Mouse (Mus musculus) megakaryocyte progenitor cell, adult 5-6 weeks (primary cell): ENCODE data around the gene Vps26a. TPM values are rescaled to one million over a fixed set of nuclear protein-coding genes. Genes with fewer than 3 reads are reported as not detected.
"Not testable (repeated sequence)": the region's sequence is repeated elsewhere in the genome, so short reads cannot be mapped to it uniquely, and the experiment has no call there.

Experiments used
- ATAC-seq: replicated peaks from 2 replicates; pipeline ENCODE4 v1.8.0; 2016; ENCODE audit warnings: mild to moderate bottlenecking, moderate TSS enrichment, inconsistent platforms; ENCODE audit not compliant: poor library complexity
- total RNA-seq, 2 experiments: library from RNA; stranded (forward) in 1 of 2; stranded (reverse) in 1 of 2; fragments of 157-497, 149-512 nt in 1 of 2; fragments of 200-1000 nt in 1 of 2; gene quantifications; 2 replicates each; pipeline versions ENCODE4 v1.2.3 to v1.2.4; 2015 to 2017

Vps26a gene
- total RNA-seq, 2 experiments from 2014 or later, result 64.3 to 84.2 TPM

DNA sequence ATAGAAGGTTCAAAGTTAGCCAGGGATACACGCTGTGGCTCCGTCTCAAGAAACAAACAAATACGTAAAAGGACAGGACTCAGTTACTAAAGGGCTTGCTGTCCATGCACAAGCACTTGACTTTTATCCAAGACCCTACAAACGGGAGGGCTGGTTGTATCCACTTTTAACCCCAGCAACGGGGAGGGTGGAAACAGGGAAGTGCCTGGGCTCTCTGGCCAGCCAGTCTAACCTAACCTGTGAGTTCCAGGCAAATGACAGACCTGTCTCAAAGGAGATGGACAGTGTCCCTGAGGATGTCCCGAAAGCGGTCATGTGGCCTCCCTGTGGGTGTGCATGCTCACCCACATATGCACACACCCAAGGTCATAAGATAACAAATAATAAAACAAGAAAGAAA is 15.3 kb upstream of the Vps26a start:
- no peak for ATAC-seq

DNA sequence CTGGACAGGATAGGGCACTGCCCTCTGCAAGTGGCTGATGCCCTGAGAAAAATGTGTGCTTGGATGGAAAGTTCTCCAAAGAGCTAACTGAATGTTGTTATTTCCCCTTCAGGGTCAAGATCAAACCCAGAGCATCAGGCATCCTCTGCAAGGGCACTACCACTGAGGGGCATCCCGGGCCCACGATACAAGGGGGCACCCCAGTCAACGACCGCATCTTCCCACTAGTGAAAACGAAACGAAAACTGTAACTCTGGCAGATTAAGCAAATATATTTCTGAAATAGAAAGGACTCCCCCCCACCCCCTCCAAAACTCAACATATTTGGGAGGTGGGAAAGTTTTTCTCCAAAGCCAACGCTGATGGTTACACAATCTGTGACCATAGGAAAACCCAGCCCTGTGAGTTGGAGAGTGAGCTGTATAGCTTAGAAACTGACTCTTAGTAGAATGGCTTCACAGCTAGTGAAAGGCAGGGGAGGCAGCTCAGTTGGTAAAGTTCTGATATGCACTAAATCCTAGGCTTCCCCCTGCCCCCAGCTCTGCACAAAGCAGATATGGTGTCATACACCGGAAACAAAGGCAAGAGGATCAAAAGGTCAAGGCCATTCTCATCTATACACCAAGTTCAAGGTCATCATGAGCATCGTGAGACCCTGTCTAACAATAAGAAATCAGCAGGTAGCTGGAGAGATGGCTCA is 14.5 kb upstream of the Vps26a start:
- peak; percentile 5; the same call in 1 of the 2 replicates for ATAC-seq

DNA sequence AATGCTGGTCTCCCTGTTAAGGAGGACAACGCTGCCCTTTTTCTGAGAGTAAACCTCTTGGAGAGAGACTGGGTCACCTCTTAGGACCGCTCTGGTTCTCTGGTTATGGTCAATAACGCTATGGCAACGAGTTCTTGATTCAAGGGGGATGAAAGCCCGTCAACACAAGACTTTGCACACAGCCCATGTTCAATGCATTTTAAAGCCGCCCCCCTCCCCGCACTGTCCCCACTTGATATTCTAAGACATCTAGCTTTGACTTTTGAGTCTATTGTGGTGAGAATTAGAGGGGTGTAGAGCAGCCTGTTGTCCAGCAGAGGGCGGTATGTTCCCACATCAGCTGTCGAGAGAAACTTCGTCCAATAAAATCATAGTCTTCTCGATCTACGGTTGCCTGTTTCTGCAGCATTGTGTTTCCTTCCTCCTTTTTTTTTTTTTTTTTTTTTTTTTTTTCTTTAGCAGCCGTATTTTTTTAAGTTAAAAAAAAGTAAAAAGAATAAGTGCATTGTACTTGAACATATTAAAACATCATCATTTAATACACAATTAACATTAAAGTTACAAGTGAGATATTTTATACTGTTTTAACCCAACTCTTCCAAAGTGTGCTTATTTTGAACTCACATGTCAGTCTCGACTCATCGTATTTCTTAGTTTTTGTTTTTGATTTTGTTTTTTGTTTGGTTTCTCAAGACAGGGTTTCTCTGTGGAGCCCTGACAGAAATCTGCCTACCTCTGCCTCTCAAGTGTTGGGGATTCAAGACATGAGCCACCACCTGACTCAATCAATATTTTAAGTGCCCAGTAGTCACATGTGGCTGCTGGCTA is 13.7 kb upstream of the Vps26a start:
- ATAC-seq, result peak; percentile 77

DNA sequence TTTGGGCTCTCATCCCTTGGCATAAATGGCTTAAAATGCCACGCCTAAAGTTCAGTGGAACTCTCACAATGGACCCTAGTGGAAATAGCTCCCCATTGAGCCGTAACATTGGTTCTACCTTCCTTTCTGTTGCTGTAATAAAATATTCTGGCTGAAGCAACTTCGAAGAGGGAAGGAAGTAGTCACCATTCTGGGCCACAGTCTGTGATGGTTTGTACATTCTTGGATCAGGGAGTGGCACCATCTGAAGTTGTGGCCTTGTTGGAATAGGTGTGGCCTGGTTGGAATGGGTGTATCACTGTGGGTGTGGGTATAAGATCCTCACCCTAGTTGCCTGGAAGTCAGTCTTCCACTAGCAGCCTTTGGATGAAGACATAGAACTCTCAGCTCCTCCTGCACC is 5.1 kb upstream of the Vps26a start:
- not testable (repeated sequence) for ATAC-seq

DNA sequence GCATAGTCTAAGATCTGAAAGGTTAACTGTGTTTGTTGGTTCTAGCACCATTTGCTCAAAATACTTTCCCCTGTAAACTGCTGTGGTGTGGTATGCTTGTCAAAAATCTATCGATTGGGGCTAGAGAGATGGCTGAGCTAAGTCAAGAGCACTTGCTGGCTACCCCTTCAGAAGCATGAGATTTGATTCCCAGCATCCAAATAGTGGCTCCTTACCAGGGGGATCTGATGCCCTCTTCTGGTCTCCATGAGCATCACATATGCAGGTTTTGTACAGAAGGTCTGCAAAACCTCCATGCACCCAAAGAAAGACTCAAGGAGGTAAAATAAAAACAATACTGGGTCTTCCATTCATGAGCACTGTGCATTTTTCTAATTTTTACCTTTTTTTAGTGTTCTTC is 1.7 kb upstream of the Vps26a start:
- ATAC-seq, result peak; percentile 50

DNA sequence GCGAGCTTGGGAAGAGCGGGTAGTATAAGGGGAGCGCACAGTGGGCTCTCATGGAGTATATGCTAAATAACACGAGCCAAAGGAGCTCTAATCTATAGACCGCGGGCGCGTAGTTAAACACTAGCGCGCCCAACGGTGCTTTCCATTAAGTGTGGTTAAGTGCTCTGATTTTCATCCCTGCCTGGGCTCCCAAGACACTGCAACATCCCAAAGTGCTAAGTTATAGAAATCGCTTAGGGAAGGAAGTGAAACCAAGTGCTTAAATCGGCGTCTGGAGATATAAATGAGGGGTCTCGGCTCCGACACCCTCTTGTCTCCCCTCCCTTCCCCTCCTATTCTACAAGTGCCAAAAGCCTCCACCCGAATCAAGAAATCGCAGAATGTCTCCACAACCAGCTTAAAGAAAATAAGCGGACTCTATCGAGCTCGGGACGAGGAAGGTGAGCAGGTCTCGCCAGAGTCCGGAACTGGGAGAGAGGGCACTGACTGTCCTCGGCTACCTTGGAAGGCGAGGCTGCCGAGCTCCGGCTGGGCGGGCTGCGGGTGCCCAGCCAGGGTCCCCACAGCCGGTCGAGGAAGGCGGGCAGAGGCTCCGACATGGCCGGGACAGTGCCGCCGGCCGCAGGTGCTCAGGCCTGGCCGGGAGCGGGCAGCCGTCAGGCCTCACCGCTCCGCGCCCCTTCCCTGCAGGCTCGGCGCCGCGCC is 575 bp downstream of the Vps26a start:
- peak; percentile 17 for ATAC-seq

DNA sequence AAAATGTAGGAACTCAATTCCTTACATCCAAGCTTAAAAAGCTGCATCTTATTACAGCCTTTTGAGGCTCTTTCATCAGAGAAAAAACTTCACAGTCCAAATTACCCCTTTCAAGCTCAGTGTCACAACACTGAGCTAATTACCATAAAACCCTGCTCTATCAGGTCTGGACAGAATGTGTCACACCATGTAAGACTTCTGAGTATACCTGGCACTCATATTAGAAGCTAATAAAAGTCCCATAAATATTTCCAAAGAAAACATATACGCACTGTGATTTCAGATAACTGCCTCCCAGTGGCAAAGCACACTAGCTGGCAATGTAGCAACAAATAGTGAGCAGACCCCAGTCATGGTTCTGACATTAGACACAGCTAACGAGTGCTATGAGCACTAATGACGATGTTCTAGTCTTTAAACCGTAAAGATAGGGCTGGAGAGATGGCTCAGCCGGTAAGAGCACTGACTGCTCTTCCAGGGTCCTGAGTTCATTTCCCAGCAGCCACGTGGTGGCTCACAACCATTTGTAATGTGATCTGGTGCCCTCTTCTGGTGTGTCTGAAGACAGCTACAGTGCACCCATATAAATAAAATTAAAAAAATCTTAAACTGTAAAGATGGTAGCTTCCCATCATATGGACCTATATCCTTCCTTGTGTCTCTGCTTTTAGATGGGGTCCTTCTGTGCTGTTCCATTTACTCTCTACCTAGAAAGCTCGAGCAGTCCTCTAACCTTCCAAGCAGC is 5.3 kb downstream of the Vps26a start:
- no peak for ATAC-seq

DNA sequence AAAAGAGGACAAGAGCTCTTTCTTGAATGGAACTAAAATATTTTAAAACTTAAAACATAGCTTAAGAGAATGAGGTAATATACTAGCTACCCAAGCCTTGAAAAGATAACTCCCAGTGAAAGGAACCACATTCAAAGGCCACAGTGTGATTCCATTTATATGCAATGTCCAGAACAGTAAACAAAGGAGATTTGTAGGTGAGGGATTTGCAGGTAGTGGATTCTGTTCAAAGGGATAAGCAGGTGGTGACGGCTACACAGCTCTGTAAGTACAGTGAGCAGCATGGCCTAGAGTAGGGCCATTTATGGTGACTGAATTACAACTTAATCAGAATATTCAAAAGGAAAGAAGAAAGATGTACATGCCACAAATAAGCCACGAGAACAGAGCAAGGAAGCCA is 9.6 kb downstream of the Vps26a start:
- ATAC-seq, result no peak

DNA sequence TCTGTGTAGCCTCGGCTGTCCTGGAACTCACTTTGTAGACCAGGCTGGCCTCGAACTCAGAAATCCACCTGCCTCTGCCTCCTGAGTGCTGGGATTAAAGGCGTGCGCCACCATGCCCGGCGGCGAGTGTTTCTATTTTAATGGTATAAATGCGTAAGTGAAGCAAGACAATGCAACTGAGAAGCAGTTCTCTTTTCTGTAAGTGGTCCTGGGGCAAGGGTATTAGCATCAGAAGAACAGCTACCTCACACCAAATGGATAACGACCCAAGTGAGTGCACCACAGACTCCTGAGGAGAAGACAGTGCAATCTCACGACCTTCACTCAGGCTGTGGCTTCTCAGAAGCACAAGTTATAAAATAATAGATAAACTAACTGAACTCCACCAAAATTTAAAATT is 11.7 kb downstream of the Vps26a start:
- ATAC-seq, result no peak

DNA sequence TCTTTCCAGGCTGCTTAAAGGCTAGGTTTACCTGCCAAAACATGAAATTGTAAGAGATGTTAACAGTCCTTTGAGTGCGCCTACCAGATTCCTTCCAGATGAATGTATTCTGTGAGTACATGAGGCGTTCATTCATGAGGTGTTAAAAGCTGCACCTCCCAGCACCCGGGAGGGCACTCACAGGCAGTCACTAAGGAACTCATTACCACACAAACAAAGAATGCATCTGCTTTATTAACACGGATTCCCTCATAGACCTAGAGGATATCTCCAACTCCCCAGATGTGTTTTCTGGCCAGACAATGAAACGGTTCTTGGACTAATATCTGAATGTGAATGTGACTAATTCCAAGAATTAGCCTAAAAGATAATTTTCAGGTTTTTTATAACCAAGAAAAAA is 15.5 kb downstream of the Vps26a start:
- 0 out of 2 replicates have a peak, but pooled peaks have one; percentile 20 for ATAC-seq

DNA sequence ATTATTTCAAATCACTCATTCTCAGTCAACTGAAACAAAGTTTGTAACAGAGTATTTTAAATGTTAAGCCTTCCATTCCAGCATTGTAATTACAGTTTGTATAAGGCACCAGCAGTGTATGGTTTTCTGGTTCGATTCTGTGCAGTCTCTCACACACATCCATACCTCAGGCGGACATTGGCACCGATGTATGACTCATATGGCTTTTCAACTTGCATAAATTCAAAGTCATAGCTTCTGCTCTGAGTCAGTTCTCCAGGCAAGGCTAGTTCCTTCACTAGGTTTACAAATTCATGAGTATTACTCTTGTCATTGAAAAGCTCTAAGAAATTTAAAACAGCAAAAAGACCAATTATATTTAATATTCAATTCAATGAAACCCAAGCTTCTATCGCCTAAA is 16.9 kb downstream of the Vps26a start:
- no peak for ATAC-seq

DNA sequence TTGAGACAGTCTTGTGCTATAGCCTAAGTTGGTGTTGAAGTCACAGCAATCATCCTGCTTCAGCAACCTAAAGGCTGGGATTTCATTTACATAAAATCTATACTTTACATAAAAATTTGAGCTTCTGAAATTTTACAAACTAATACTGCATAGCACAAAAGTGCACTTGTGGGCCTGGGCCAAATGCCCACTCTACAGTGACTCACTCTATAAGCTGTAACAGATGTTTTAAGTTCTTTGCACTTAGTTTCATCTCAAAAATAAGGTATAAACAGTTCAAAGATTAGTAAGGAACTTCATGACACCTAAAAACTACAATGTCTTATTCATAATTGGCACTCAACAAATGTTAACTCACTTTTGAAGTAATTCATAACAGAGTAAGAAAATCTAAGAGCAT is 25.3 kb downstream of the Vps26a start:
- ATAC-seq, result no peak

DNA sequence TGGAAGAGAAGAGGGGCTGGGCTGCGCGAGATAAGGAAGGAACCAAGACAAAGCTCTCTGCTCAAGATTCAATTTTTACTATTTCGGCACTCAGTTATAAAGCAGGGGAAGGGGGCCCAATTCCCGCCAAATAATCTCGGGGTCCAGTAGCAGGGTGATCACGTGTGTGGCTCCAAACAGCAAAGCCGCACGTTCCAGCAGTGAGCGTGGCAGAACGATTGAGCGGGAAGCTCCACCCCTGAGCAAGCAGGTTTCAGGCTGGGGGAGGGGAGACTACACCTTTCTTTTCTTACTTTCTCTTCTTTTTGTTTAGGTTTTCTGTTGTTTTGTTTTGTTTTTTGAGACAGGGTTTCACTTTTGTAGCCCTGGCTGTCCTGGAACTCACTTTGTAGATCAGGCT is 34.6 kb downstream of the Vps26a start:
- not testable (repeated sequence) for ATAC-seq

DNA sequence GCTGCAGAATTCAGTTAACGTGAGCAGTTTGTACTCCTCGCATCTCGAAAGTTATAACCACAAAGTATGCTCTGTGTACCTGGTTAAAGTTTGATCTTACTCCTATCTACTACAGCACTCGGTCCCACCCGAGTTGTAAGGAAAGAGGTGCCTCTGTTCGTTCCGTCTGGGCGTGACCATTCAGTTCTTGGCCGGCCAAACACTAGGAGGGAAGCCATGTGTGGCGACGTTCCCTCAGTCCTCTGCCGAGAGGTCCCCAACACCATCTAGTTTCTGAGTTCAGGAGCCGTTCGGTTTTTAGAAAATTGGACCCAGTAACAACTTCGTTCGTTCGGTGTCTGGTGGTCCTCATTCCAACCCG is 36.3 kb downstream of the Vps26a start:
- peak; percentile 24 for ATAC-seq

DNA sequence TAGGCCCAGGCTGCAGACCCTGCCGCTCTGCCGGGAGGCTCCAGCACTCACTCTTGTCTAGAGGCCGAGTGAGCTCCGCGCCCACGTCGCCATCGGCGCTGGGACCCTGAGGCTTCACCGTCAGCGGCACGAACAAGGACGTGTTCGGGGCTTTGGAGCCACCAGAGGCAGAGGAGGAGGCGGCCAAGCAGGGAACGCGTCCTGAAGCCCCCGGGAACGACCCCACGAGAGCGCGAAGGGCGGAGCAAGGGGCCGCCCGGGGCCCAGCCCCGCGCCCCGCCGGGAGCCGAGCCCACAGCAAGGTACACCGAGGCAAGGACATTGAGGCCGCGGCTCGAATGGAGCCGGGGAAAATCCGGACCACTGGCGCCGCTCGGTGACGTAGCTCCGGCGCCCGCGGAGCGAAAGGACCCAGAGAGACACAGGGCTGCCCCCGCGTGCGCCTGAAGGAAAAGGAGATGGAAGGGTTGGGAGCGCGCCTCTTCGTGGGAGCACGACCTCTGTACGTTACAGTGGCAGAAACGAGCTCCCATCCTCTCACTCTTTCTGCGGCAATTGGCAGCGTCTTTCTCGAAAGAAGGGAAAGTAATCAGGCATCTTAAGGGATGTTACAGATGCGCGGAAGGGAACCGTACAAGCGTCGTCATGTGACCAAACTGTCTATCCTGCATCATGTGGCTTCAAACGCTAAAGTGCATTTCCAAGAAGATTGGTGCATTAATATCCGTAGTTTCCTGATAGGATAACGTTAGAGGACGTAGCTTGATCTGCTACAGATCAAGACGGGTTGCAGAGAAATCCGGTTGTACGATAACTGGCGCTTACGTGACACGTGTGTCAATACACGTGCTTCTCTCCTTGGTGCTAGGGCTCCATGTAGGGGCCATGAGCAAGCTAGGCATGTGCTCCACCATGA is 37.0 kb downstream of the Vps26a start, which contains the start of the genes 4930507D05Rik and Supv3l1:
Gene 4930507D05Rik (plus strand): TSS at position 126 of the 916 bp plus-strand sequence.
Gene Supv3l1 (minus strand): TSS at position 375 of the 916 bp plus-strand sequence.
- ATAC-seq, result peak; percentile 88

DNA sequence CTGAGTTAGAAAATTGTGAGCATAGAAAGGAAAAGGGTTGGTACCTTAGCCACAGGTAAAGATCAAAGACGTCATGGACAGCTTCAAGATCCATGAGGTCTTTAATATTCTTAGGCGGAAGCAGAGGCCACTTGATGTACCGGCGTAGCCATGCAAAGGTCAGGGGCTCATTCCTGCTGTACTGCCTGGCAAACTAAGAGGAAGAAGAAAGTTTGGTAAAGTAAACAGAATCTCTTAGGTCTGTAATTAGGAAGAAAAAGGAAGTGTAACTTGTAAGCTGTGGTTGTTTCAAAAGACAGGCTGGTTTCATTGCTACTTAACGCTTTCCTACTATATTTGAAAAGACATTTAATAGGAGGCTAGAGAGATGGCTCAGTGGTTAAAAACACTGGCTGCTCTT is 56.2 kb downstream of the Vps26a start:
- peak; percentile 29; the same call in 1 of the 2 replicates for ATAC-seq

DNA sequence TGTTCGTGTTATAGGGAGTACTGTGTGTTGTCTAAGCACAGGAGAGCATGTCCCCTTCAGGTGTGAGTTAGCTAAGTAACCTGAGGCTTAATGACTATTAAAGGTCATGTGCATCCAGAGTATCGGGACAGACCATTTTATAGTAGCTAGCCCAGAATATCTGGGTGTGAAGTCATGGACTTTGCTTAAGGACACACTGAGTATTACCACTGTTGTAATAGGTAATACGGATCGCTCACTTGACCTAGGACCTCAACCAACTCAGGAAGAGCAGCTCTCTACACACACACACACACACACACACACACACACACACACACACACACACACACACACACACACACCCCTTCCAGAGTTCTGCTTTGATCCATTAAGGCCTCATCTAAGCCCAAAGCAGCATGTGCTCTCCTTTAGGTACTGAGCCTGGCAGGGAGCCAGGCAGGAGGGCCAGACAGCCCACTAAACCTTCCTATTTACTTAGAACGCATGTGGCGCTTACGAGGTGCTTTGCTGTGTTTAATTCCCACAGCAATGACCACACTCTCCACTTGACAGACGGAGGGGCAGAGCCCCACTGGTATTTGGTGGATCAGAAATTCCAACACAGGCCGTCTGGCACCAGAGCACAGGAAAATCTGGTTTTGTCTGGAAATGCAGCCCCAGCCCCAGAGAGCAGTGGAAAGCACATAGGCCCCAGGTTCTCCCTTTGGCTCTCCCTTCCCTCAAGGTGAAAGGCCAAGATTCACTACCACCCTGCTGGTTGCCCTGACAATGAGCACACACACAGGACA is 61.3 kb downstream of the Vps26a start:
- ATAC-seq, result no peak

DNA sequence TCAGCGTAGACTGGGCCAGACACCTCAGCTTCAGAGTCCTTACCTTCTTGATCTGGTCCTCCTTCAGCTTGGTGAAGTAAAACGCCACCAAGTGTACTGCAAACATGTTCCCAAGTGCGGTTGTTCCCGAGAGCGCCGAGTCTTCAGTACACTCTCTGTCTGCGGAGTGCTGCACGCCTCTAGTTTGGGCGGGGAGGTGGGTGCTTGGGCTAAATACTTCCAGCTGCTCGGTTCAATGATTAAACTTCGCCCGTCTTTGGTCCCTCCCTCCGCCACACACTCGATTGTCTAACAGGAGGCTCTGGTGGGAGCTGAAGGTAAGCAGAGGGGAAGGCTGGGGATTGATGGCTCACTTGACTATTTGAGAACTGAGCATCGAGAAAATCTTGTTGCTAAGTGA is 64.3 kb downstream of the Vps26a start, which contains the start of gene Hkdc1:
Gene Hkdc1 (minus strand): TSS at position 237 of the 400 bp plus-strand sequence.
- ATAC-seq, result no peak

DNA sequence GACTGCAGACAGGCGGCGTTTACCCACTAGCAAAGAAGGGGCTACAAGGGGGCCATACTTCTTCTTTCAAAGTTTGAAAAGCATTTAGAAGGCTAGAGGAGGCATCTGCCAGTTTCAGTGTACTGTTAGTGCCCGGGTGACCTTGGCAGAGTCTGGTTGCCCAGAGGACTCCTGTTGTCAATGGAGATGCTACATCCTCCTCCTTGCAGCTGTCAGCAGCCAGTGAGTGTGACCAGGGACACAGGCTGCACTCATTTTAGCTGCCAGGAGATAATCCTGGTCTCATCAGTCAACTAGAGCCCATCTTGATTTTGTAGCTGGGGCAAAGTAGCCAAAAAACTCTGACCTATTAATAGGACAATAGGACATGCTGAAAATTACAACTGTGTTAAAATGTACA is 65.5 kb downstream of the Vps26a start:
- ATAC-seq, result no peak
